Mouse (Mus musculus) liver, embryonic 11.5 days (tissue): ENCODE measurements around the gene Fam110a. TPM values are rescaled to one million over a fixed set of nuclear protein-coding genes. Genes with fewer than 3 reads are reported as not detected.

Experiments
- ATAC-seq: fragments of 200-750 bp; cut with Nextera tagmentation; replicated peaks from 2 replicates; pipeline ENCODE4 v1.8.0; 2017; ENCODE audit warnings: moderate number of reproducible peaks, mild to moderate bottlenecking, moderate TSS enrichment, moderate library complexity; ENCODE audit not compliant: low FRiP score
- DNase-seq: peaks from one replicate; pipeline ENCODE4 v3.0.0-alpha.2; 2017; ENCODE audit warnings: low spot score
- H3K27ac ChIP-seq: fragments of 300-500 bp; sonication (generic); 2 replicates; pipeline ENCODE4 v1.5.1; 2014; ENCODE audit warnings: mild to moderate bottlenecking, low read depth, low read length, control low read depth
- H3K27me3 ChIP-seq: fragments of 300-500 bp; sonication (generic); replicated peaks from 2 replicates; pipeline ENCODE4 v1.6.1; 2014; ENCODE audit warnings: low read length, mixed read lengths; ENCODE audit not compliant: control insufficient read depth, insufficient read depth
- H3K36me3 ChIP-seq: fragments of 300-500 bp; sonication (generic); 2 replicates; pipeline ENCODE4 v1.6.1; 2014; ENCODE audit warnings: mild to moderate bottlenecking, low read length, moderate library complexity, mixed read lengths; ENCODE audit not compliant: control insufficient read depth, insufficient read depth
- H3K4me1 ChIP-seq: fragments of 300-500 bp; sonication (generic); replicated peaks from 2 replicates; pipeline ENCODE4 v1.6.1; 2014; ENCODE audit warnings: low read length, mixed read lengths; ENCODE audit not compliant: control insufficient read depth, insufficient read depth
- H3K4me2 ChIP-seq: fragments of 300-500 bp; sonication (generic); 2 replicates; pipeline ENCODE4 v1.6.1; 2014; ENCODE audit warnings: mild to moderate bottlenecking, control low read depth, moderate library complexity
- H3K4me3 ChIP-seq: fragments of 300-500 bp; sonication (generic); 2 replicates; pipeline ENCODE4 v1.5.1; 2014; ENCODE audit warnings: low read depth, low read length, control low read depth
- H3K9ac ChIP-seq: fragments of 300-500 bp; sonication (generic); 2 replicates; pipeline ENCODE4 v1.6.1; 2014; ENCODE audit warnings: low read depth, low read length, control low read depth
- H3K9me3 ChIP-seq: fragments of 300-500 bp; sonication (generic); 2 replicates; pipeline ENCODE4 v1.6.1; 2016; ENCODE audit warnings: low read length, inconsistent platforms, mixed read lengths; ENCODE audit not compliant: control insufficient read depth
- WGBS: fragments of 180-500 bp; shearing (Covaris S2); extraction: QIAGEN DNeasy Blood & Tissue Kit; methylation state at CpG from one replicate; pipeline ENCODE4 v1.1.7; 2014; 5-methylcytosine and 5-hydroxymethylcytosine counted together
- polyA plus RNA-seq: library from polyadenylated mRNA; unstranded; fragments of >200 nt; fragmentation: Nextera tagmentation; extraction: Ambion mirVana; gene quantifications from 2 replicates; pipeline ENCODE4 v1.2.1, GENCODE M21; 2014

Gene Fam110a
- polyA plus RNA-seq, 1 experiment from 2014 or later: 17.0 TPM

- Histone ChIP-seq H3K36me3 (no peaks in the 10 kb centered on the region), H3K4me3 (no peak overlapping the region), H3K27ac (no peak overlapping the region), H3K9ac (no peak overlapping the region), H3K27me3 (no peaks in the 10 kb centered on the region), H3K4me2 (no peak overlapping the region), H3K9me3 (no peaks in the 10 kb centered on the region), H3K4me1 (no peaks in the 10 kb centered on the region)
- DNase-seq: no peak
- no peak for ATAC-seq
- 53% methylated on average over 4 of the region's 4 CpGs for WGBS
Measured at GRCm38 (mm10) chr2:152012222-152012621, 32.2 kb upstream of the Fam110a start.

- Histone ChIP-seq H3K4me3 (no peak overlapping the region), H3K27me3 (0 out of 2 replicates have a peak, but pooled peaks cover 3% of the 10 kb centered on the region), H3K27ac (no peak overlapping the region), H3K4me1 (no peaks in the 10 kb centered on the region), H3K4me2 (no peak overlapping the region), H3K9ac (no peak overlapping the region), H3K9me3 (no peaks in the 10 kb centered on the region), H3K36me3 (no peaks in the 10 kb centered on the region)
- WGBS: 58% methylated on average over 2 of the region's 2 CpGs
- 0 out of 2 replicates have a peak, but pooled peaks have one; percentile 26 for ATAC-seq
- DNase-seq: no peak
Measured at GRCm38 (mm10) chr2:152011724-152012123, 31.7 kb upstream of the Fam110a start.

GRCm38 (mm10) chr2:152010661-152011060 lies 30.6 kb upstream of the Fam110a start:
- Histone ChIP-seq H3K9me3 (no peaks in the 10 kb centered on the region), H3K4me2 (no peak overlapping the region), H3K27me3 (0 out of 2 replicates have a peak, but pooled peaks cover 3% of the 10 kb centered on the region), H3K9ac (no peak overlapping the region), H3K36me3 (no peaks in the 10 kb centered on the region), H3K4me1 (no peaks in the 10 kb centered on the region), H3K27ac (no peak overlapping the region), H3K4me3 (no peak overlapping the region)
- no peak for ATAC-seq
- no peak for DNase-seq
- WGBS: 77% methylated on average over 7 of the region's 7 CpGs

- no peak overlapping the region for H3K9ac ChIP-seq
- no peak overlapping the region for H3K4me3 ChIP-seq
- H3K4me1 ChIP-seq: no peaks in the 10 kb centered on the region
- H3K36me3 ChIP-seq: no peaks in the 10 kb centered on the region
- DNase-seq: no peak
- no peak overlapping the region for H3K4me2 ChIP-seq
- no peaks in the 10 kb centered on the region for H3K9me3 ChIP-seq
- H3K27ac ChIP-seq: no peak overlapping the region
- H3K27me3 ChIP-seq: 0 out of 2 replicates have a peak, but pooled peaks cover 3% of the 10 kb centered on the region
- 68% methylated on average over 9 of the region's 9 CpGs for WGBS
- ATAC-seq: no peak
Measured at GRCm38 (mm10) chr2:152010251-152010650, 30.2 kb upstream of the Fam110a start.

GRCm38 (mm10) chr2:152009061-152009779 lies 29.2 kb upstream of the Fam110a start:
- Histone ChIP-seq H3K27ac (no peak overlapping the region), H3K4me3 (no peak overlapping the region), H3K9me3 (no peaks in the 10 kb centered on the region), H3K36me3 (no peaks in the 10 kb centered on the region), H3K4me1 (no peaks in the 10 kb centered on the region), H3K27me3 (0 out of 2 replicates have a peak, but pooled peaks cover 3% of the 10 kb centered on the region), H3K4me2 (no peak overlapping the region), H3K9ac (no peak overlapping the region)
- no peak for ATAC-seq
- DNase-seq: no peak
- 69% methylated on average over 15 of the region's 15 CpGs for WGBS

- Histone ChIP-seq H3K27ac (no peak overlapping the region), H3K36me3 (no peaks in the 10 kb centered on the region), H3K4me2 (no peak overlapping the region), H3K9me3 (no peaks in the 10 kb centered on the region), H3K27me3 (0 out of 2 replicates have a peak, but pooled peaks cover 3% of the 10 kb centered on the region), H3K9ac (no peak overlapping the region), H3K4me3 (no peak overlapping the region), H3K4me1 (no peaks in the 10 kb centered on the region)
- WGBS: 60% methylated on average over 10 of the region's 10 CpGs
- no peak for ATAC-seq
- no peak for DNase-seq
Measured at GRCm38 (mm10) chr2:152007783-152008182, 27.8 kb upstream of the Fam110a start.

- DNase-seq: no peak
- H3K27me3 ChIP-seq: peaks cover 35% of the 10 kb centered on the region
- no peak overlapping the region for H3K9ac ChIP-seq
- ATAC-seq: no peak
- H3K27ac ChIP-seq: no peak overlapping the region
- H3K4me2 ChIP-seq: no peak overlapping the region
- H3K9me3 ChIP-seq: no peaks in the 10 kb centered on the region
- WGBS: 32% methylated on average over 6 of the region's 6 CpGs
- peaks cover 15% of the 10 kb centered on the region for H3K4me1 ChIP-seq
- no peak overlapping the region for H3K4me3 ChIP-seq
- no peaks in the 10 kb centered on the region for H3K36me3 ChIP-seq
Measured at GRCm38 (mm10) chr2:152002529-152002928, 22.5 kb upstream of the Fam110a start.

- Histone ChIP-seq H3K4me1 (peaks cover 22% of the 10 kb centered on the region), H3K9ac (no peak overlapping the region)
- WGBS: 65% methylated on average over 6 of the region's 6 CpGs
Measured at GRCm38 (mm10) chr2:152000735-152001134, 20.7 kb upstream of the Fam110a start.

GRCm38 (mm10) chr2:152000291-152000679 lies 20.3 kb upstream of the Fam110a start:
- ATAC-seq (no peak), DNase-seq (no peak)
- WGBS: 47% methylated on average over 3 of the region's 3 CpGs
- Histone ChIP-seq H3K36me3 (no peaks in the 10 kb centered on the region), H3K27me3 (peaks cover 47% of the 10 kb centered on the region), H3K4me1 (peaks cover 22% of the 10 kb centered on the region), H3K9me3 (no peaks in the 10 kb centered on the region), H3K27ac (no peak overlapping the region), H3K9ac (no peak overlapping the region), H3K4me3 (no peak overlapping the region), H3K4me2 (no peak overlapping the region; the same call in 1 of the 2 replicates)

More at GRCm38 (mm10) chr2:152000735-152001134, 20.7 kb upstream of the Fam110a start:
- no peak for ATAC-seq
- no peak overlapping the region for H3K27ac ChIP-seq
- H3K36me3 ChIP-seq: no peaks in the 10 kb centered on the region
- no peak for DNase-seq
- H3K9me3 ChIP-seq: no peaks in the 10 kb centered on the region
- no peak overlapping the region for H3K4me3 ChIP-seq
- no peak overlapping the region for H3K4me2 ChIP-seq
- peaks cover 44% of the 10 kb centered on the region for H3K27me3 ChIP-seq
